Mouse (Mus musculus): ENCODE measurements around the gene Rarg.

Rarg gene

DNA sequence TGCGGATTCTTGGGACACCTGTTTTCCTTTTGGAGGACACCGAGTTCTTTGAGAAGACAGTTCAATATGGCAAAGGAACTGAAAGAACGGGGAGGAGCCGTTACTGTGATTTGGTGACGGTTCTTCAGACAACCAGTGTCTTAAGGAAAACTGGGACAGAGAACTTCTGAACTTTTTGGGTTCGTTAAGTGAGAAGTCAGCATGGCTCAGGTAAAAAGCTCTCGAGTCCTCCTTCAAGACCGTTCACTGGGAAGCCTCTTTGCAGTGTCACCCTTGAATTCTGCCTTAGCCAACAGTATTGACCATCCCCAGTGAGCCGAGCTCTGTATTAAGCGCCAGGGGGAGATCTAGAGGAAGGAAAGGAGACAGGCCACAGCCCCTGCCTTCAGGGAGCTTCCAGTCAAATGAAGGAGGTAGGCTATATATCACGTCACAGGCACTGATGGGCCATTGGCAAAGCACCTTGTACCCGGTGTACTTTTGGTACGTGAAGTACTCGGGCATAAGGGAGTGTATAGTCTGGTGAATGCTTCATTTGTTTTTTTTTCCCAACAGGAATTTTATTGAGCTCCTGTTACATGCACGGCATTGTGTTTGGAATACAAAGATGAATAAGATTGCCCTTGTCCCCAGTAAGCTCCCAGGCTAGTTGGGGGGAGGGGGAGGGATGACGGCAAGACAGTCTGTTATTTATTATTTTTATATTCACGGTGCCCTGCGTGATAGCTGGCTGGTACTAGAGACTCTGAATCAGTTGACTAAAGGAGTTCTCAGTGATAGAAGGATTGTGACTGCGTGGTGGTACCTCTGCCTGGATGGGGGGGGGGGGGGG, 52.4 kb downstream of the Rarg start, which contains the start of gene Csad:
Gene Csad, minus strand, starts transcription at position 51 of the 832 bp plus-strand sequence.
- DNase-seq (ENCODE audit: low spot score): no peak

GRCm38 (mm10) chr15:102203835-102204381, 53.4 kb downstream of the Rarg start:
- DNase-seq (ENCODE audit: low spot score): peak; percentile 64

GRCm38 (mm10) chr15:102202971-102203834, 54.1 kb downstream of the Rarg start, which contains the start of gene Zfp740:
Gene Zfp740, plus strand, starts transcription at chr15:102203249.
- DNase-seq (ENCODE audit: low spot score): peak; percentile 95

GRCm38 (mm10) chr15:102198841-102199240, 58.5 kb downstream of the Rarg start:
- no peak for DNase-seq (ENCODE audit: low spot score)

GRCm38 (mm10) chr15:102195373-102195772, 61.9 kb downstream of the Rarg start:
- no peak for DNase-seq (ENCODE audit: low spot score)

- DNase-seq (ENCODE audit: low spot score): no peak
Observed at GRCm38 (mm10) chr15:102194439-102194838, 62.9 kb downstream of the Rarg start.

- no peak for DNase-seq (ENCODE audit: low spot score)
Observed at GRCm38 (mm10) chr15:102193652-102194051, 63.7 kb downstream of the Rarg start.

GRCm38 (mm10) chr15:102192820-102193386, 64.4 kb downstream of the Rarg start:
- no peak for DNase-seq (ENCODE audit: low spot score)

- DNase-seq (ENCODE audit: low spot score): no peak
Observed at GRCm38 (mm10) chr15:102192271-102192812, 65.0 kb downstream of the Rarg start.

DNA sequence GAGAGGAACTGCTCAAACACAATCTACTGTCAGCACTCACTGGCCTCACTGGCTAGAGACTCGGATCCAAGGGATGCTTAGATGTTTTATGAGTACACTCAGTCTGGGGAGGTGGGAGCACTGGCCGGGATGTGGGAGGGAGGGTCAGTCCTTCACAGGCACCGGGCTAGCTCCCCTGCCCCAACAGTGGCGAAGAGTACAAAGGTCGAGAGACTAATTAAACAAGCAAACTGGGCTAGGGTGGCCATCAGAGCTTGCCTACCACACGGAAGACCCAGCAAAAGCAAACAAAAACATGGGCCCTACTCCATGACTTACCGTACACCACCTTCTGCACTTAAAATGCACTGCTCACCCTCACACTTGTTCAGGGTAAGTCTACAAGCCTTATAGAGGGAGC, 65.6 kb downstream of the Rarg start:
- no peak for DNase-seq (ENCODE audit: low spot score)

- no peak for DNase-seq (ENCODE audit: low spot score)
Observed at GRCm38 (mm10) chr15:102188883-102189282, 68.4 kb downstream of the Rarg start.

DNA sequence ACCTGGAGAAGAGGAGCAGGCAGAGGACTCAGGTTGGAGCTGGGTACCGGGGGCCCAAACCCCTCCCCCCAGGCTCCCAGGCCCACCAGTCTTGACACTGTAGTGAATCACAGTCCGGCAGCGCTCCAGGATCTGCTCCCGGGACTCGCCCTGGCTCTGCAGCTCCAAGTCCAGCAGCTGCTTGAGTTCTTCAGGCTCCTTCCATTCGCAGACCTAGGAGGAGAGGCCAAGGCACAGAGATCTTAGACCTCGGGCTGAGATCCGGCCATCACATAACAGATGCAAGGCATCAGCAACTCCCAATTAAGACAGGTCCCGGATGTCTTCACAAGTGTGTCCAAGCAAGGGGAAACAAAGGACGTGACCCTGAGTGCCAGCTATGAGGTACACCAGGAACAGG, 69.2 kb downstream of the Rarg start:
- DNase-seq (ENCODE audit: low spot score): no peak

- no peak for DNase-seq (ENCODE audit: low spot score)
Observed at GRCm38 (mm10) chr15:102186239-102186638, 71.1 kb downstream of the Rarg start.

Measured in layer of hippocampus, adult 11-12 months (tissue).